Mouse (Mus musculus) heart, embryonic 11.5 days (tissue): Measurements from ENCODE around the gene Slfn8. TPM values are rescaled to one million over a fixed set of nuclear protein-coding genes. Genes with fewer than 3 reads are reported as not detected.

Experiments used
- ATAC-seq: fragments of 200-750 bp; cut with Nextera tagmentation; replicated peaks from 2 replicates; pipeline ENCODE4 v1.8.0; 2017; ENCODE audit warnings: moderate library complexity; ENCODE audit not compliant: insufficient number of reproducible peaks, low FRiP score, low TSS enrichment
- H3K27ac ChIP-seq: fragments of 300-500 bp; sonication (generic); 2 replicates; pipeline ENCODE4 v1.5.1; 2014; ENCODE audit warnings: mild to moderate bottlenecking, low read depth, low read length
- H3K27me3 ChIP-seq: fragments of 300-500 bp; sonication (generic); 2 replicates; pipeline ENCODE4 v1.6.1; 2014; ENCODE audit warnings: mild to moderate bottlenecking, low read length, mixed read lengths; ENCODE audit not compliant: control insufficient read depth, insufficient read depth
- H3K36me3 ChIP-seq: fragments of 300-500 bp; sonication (generic); 2 replicates; pipeline ENCODE4 v1.6.1; 2014; ENCODE audit warnings: mild to moderate bottlenecking, low read length, moderate library complexity, mixed read lengths; ENCODE audit not compliant: control insufficient read depth, insufficient read depth
- H3K4me1 ChIP-seq: fragments of 300-500 bp; sonication (generic); 2 replicates; pipeline ENCODE4 v1.6.1; 2014; ENCODE audit warnings: low read length; ENCODE audit not compliant: control insufficient read depth, insufficient read depth
- H3K4me2 ChIP-seq: fragments of 300-500 bp; sonication (generic); 2 replicates; pipeline ENCODE4 v1.6.1; 2014; ENCODE audit warnings: mild to moderate bottlenecking, moderate library complexity
- H3K4me3 ChIP-seq: fragments of 300-500 bp; sonication (generic); 2 replicates; pipeline ENCODE4 v1.5.1; 2014; ENCODE audit warnings: low read depth, low read length
- H3K9ac ChIP-seq: fragments of 300-500 bp; sonication (generic); 2 replicates; pipeline ENCODE4 v1.6.1; 2014; ENCODE audit warnings: mild to moderate bottlenecking, low read depth, low read length, moderate library complexity
- H3K9me3 ChIP-seq: fragments of 300-500 bp; sonication (generic); replicated peaks from 2 replicates; pipeline ENCODE4 v1.6.1; 2016; ENCODE audit warnings: low read length; ENCODE audit not compliant: control insufficient read depth
- WGBS: fragments of 180-500 bp; shearing (Covaris S2); extraction: QIAGEN DNeasy Blood & Tissue Kit; methylation state at CpG from one replicate; pipeline ENCODE4 v1.1.7; 2014; ENCODE audit not compliant: insufficient replicate concordance; 5-methylcytosine and 5-hydroxymethylcytosine counted together
- microRNA-seq: library from miRNA; unstranded; fragments of <30 nt; microRNA quantifications from one replicate; pipeline ENCODE4, GENCODE M21; 2016; ENCODE audit warnings: borderline number of aligned reads
- polyA plus RNA-seq: library from polyadenylated mRNA; unstranded; fragments of >200 nt; fragmentation: Nextera tagmentation; extraction: Ambion mirVana; gene quantifications from 2 replicates; pipeline ENCODE4 v1.2.1, GENCODE M21; 2014

The Slfn8 gene
- polyA plus RNA-seq, 1 experiment from 2014 or later, result 0.29 TPM

DNA sequence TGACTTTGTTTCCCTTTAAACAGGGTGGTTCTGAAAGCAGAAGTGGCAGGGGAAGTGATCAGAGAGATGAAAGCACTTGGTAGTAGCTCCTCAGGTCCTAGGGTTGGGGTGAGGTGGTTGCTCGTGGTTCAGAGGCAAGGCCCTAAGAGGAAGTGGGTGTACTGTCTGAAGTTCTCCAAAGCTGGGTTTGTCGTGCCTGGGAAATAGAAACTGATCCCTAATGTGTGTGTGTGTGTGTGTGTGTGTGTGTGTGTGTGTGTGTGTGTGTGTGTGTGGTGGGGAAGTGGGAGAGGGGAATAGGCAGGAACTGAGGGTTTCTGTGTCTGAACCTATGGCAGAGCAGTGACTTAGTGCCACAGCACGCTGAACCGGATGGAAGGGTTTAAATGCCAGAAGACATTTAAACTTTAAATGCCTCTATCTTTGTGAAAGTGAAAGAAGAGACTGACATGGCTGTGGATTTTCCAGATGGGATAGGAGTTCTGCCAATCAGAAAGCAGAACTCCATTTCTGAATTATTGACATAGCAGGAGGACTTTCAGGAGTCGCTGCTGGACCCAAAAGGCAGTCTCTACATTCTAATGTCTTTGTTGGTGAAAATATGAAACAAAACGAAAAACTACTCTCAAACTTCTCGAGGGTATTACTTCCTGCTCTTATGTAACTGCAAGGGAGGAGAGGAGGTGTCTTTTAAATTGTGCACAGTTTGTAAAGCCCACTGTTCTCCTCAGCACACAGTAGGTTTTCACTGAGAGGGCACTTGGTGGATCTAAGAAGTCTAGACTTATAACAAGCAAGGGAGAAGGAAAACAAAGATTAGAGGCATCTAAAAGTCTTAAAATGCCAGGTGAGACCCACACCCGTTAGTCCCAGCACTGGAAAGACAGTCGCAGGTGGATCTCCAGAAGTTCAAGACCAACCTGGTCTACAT is 67.7 kb downstream of the Slfn8 start:
- 59% methylated on average over 9 of the region's 9 CpGs for WGBS
- H3K27ac ChIP-seq, result no peak overlapping the region
- H3K4me3 ChIP-seq, result no peak overlapping the region
- no peaks in the 10 kb centered on the region for H3K36me3 ChIP-seq
- no peak overlapping the region for H3K9ac ChIP-seq
- H3K27me3 ChIP-seq, result peaks cover 27% of the 10 kb centered on the region
- H3K9me3 ChIP-seq, result no peaks in the 10 kb centered on the region
- ATAC-seq, result no peak
- peaks cover 9% of the 10 kb centered on the region; the same call in 1 of the 2 replicates for H3K4me1 ChIP-seq
- H3K4me2 ChIP-seq, result peak overlapping the region; percentile 69

Small RNA genes within 50 kb of the gene (microRNA-seq; reads per million reads assigned to microRNA genes)
- gene Gm27598 (not detected), gene Mir7679 (not detected)

Other genes with a start within 250 kb of the Slfn8 start
- gene Lig3, start 239.7 kb downstream of the Slfn8 start, polyA plus RNA-seq, result 24.2 and 31.1 TPM in 2 replicates
- gene Rffl, start 149.6 kb downstream of the Slfn8 start, polyA plus RNA-seq, result 6.4 and 7.4 TPM in 2 replicates
- gene Rad51d, start 130.2 kb downstream of the Slfn8 start, polyA plus RNA-seq, result 15.3 and 16.4 TPM in 2 replicates
- gene Fndc8, start 128.7 kb downstream of the Slfn8 start, polyA plus RNA-seq, result 0.10 TPM in 1 of 2 replicates, not detected in the other
- gene Nle1, start 112.4 kb downstream of the Slfn8 start, polyA plus RNA-seq, result 16.7 and 22.9 TPM in 2 replicates
- 174 and 220 TPM in 2 replicates for gene Unc45b, start 110.3 kb downstream of the Slfn8 start, polyA plus RNA-seq
- 0.68 and 1.4 TPM in 2 replicates for gene Slfn5, start 69.5 kb downstream of the Slfn8 start, polyA plus RNA-seq
- gene Slfn9, start 29.0 kb downstream of the Slfn8 start, polyA plus RNA-seq, result 14.1 and 16.6 TPM in 2 replicates
- 2.4 and 2.7 TPM in 2 replicates for gene Slfn2, start 44.3 kb upstream of the Slfn8 start, polyA plus RNA-seq
- gene Slfn1, start 96.0 kb upstream of the Slfn8 start, polyA plus RNA-seq, result not detected in 2 replicates
- 0.06 TPM in 1 of 2 replicates, not detected in the other for gene Slfn4, start 154.4 kb upstream of the Slfn8 start, polyA plus RNA-seq
- gene Slfn3, start 170.5 kb upstream of the Slfn8 start, polyA plus RNA-seq, result 1.4 and 1.5 TPM in 2 replicates